Mouse (Mus musculus) myocyte (in vitro differentiated cells): ENCODE results near the gene Stradb. TPM values are rescaled to one million over a fixed set of nuclear protein-coding genes. Genes with fewer than 3 reads are reported as not detected.

Experiments
- H3K27me3 ChIP-seq: one replicate; pipeline ENCODE4 v1.6.1; 2011; ENCODE audit not compliant: control insufficient read depth, insufficient read depth, insufficient read length
- H3K36me3 ChIP-seq: one replicate; pipeline ENCODE4 v1.6.1; 2011; ENCODE audit not compliant: control insufficient read depth, insufficient read depth
- H3K4me2 ChIP-seq: one replicate; pipeline ENCODE4 v1.6.1; 2011; ENCODE audit warnings: low read depth, control low read depth
- H3K4me3 ChIP-seq: one replicate; pipeline ENCODE4 v1.5.1; 2011; ENCODE audit warnings: mild to moderate bottlenecking, control low read depth, moderate library complexity
- H3K79me2 ChIP-seq: one replicate; pipeline ENCODE4 v1.6.1; 2011; ENCODE audit not compliant: control insufficient read depth, insufficient read depth
- H3ac ChIP-seq: one replicate; pipeline ENCODE4 v1.6.1; 2011; ENCODE audit not compliant: control insufficient read depth, insufficient read length
- CEBPB ChIP-seq: IDR thresholded peaks from 2 replicates; pipeline ENCODE4 v1.6.1; 2011; ENCODE audit warnings: mild to moderate bottlenecking, moderate library complexity; ENCODE audit not compliant: poor library complexity, insufficient read depth, severe bottlenecking
- E2F4 ChIP-seq: IDR thresholded peaks from one replicate; pipeline ENCODE4 v1.6.1; 2011; ENCODE audit warnings: mild to moderate bottlenecking, control low read depth, moderate library complexity; ENCODE audit not compliant: insufficient read depth
- MAX ChIP-seq: IDR thresholded peaks from one replicate; pipeline ENCODE4 v1.6.1; 2011; ENCODE audit warnings: low read depth, mild to moderate bottlenecking, control low read depth
- MYOD1 ChIP-seq, 3 experiments: IDR thresholded peaks; one replicate each; pipeline ENCODE4 v1.6.1; 2011; ENCODE audit warnings: control low read depth in 2 of 3, low read depth in 2 of 3, mild to moderate bottlenecking in 2 of 3, moderate library complexity in 1 of 3; ENCODE audit not compliant: insufficient read length in 2 of 3, control insufficient read depth in 1 of 3
- MYOG ChIP-seq, 3 experiments: IDR thresholded peaks; one replicate each; pipeline ENCODE4 v1.6.1; 2011; ENCODE audit warnings: control low read depth in 2 of 3, low read depth in 2 of 3, mild to moderate bottlenecking in 2 of 3; ENCODE audit not compliant: insufficient read length in 2 of 3, control insufficient read depth in 1 of 3, insufficient read depth in 1 of 3
- POLR2A ChIP-seq: IDR thresholded peaks from one replicate; pipeline ENCODE4 v1.6.1; 2011; ENCODE audit warnings: low read depth, mild to moderate bottlenecking, control low read depth, moderate library complexity; ENCODE audit not compliant: insufficient read length
- POLR2AphosphoS2 ChIP-seq: IDR thresholded peaks from one replicate; pipeline ENCODE4 v1.6.1; 2011; ENCODE audit warnings: low read depth, control low read depth; ENCODE audit not compliant: insufficient read length
- REST ChIP-seq: IDR thresholded peaks from one replicate; pipeline ENCODE4 v1.6.1; 2011; ENCODE audit warnings: mild to moderate bottlenecking, control low read depth, moderate library complexity; ENCODE audit not compliant: insufficient read depth, insufficient read length
- SRF ChIP-seq: IDR thresholded peaks from one replicate; pipeline ENCODE4 v1.6.1; 2011; ENCODE audit warnings: low read depth; ENCODE audit not compliant: control insufficient read depth, insufficient read length
- TCF12 ChIP-seq: IDR thresholded peaks from one replicate; pipeline ENCODE4 v1.6.1; 2011; ENCODE audit warnings: mild to moderate bottlenecking, control low read depth; ENCODE audit not compliant: poor library complexity, insufficient read depth, severe bottlenecking
- TCF3 ChIP-seq: IDR thresholded peaks from one replicate; pipeline ENCODE4 v1.6.1; 2011; ENCODE audit warnings: low read depth, control low read depth; ENCODE audit not compliant: insufficient read length
- USF1 ChIP-seq: IDR thresholded peaks from one replicate; pipeline ENCODE4 v1.6.1; 2011; ENCODE audit warnings: low read depth, mild to moderate bottlenecking, control low read depth, moderate library complexity
- polyA plus RNA-seq: library from polyadenylated mRNA; unstranded; fragments of >200 nt; fragmentation: generic; extraction: Trizol; gene quantifications from one replicate; pipeline ENCODE4 v1.2.1, GENCODE M21; 2012; ENCODE audit warnings: missing spikeins

Stradb gene
- polyA plus RNA-seq, 1 experiment: 17.0 TPM

DNA sequence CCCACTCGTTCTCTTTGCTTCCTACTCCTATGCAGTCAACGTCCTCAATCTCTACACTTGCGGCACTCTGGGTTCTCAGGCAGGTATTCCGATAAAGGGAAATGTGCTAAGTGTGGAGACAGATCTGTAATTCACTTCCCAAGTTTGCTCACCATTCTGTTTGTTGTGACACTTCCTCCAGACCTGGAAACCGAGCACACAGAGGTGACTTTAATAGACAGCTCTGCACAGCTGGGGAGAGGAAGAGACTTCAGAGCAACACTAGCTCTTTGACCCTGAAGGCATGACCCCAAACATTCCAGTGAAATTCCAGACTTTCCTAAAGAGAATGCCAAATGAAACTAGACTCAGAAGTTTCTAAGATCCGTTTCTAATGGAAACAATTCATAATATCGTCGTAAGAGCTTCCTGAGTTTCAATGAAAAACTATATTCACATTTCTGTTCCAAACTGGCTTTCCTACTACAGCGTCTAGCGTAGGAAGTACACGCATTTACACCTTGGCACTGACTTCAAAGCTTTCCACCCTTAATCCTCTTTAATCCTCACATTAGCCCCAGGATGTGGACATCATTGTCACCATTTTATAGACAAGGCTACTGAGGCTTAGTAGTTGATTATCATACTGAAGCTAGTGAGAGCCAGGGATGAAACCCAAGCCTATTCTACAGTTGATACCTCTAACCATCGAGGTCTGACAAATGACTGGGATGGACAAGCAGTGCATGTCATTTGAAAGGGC is 12.0 kb upstream of the Stradb start:
- Histone ChIP-seq H3K79me2 (peaks cover 90% of the 10 kb centered on the region), H3K4me2 (peak overlapping the region; percentile 27), H3K4me3 (no peak overlapping the region), H3K27me3 (no peaks in the 10 kb centered on the region), H3ac (no peak overlapping the region), H3K36me3 (no peaks in the 10 kb centered on the region)
- peak in 2 of 3 experiments; percentile 15 to 18 for TF ChIP-seq MYOD1 (IDR thresholded peaks at IDR 0.05; ENCODE audit: control insufficient read depth in 1 of 3, insufficient read length in 2 of 3, low read depth in 2 of 3)
- no peak for TF ChIP-seq POLR2A
- no peak for TF ChIP-seq USF1
- TF ChIP-seq SRF: no peak

DNA sequence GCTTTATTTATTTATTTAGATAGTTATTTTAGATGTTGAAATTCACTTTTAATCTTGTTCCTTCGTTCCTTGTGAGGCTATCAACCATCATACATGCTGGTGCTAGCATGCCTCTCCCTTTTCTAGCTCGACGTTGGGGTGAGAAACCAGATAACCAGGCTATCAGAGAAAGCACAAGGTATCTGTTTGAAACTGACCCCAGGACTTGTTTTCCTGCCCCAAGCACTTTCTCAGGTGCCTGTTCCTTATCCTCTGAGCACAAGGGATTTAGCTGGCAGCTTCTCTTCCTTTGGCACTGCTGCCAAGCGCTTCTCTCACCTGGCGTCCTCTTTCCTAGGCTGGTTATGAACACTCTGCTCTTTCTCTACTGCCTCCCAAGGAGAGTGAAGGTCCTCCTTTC is 10.9 kb upstream of the Stradb start:
- Histone ChIP-seq H3K4me3 (no peak overlapping the region), H3ac (no peak overlapping the region), H3K36me3 (no peaks in the 10 kb centered on the region), H3K79me2 (peaks cover 90% of the 10 kb centered on the region), H3K27me3 (no peaks in the 10 kb centered on the region), H3K4me2 (no peak overlapping the region)
- TF ChIP-seq POLR2AphosphoS2 (no peak), TCF12 (no peak), REST (no peak), MYOG (IDR thresholded peaks at IDR 0.05; ENCODE audit: control insufficient read depth in 1 of 3, insufficient read depth in 1 of 3, insufficient read length in 2 of 3, low read depth in 2 of 3) (no peak), POLR2A (no peak), CEBPB (no peak), USF1 (no peak), MAX (no peak)

DNA sequence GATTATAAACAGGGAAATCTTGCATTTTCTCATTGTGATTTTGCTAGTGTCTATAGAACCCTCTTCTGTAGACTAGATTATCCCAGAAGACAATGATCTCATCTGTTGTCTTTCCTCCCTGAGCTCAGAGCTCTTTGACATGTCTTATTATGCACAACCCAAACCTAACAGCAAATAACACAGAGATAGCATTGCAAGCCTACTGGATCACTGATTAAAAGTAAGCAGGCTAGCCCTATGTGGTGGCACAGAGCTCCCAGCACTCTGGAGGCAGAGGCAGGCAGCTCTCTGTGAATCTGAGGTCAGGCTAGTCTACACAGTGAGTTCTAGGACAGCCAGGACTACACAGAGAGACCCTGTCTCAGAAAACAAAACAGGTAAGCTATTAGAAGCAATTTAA is 10.5 kb upstream of the Stradb start:
- no peak overlapping the region for H3K4me2 ChIP-seq

DNA sequence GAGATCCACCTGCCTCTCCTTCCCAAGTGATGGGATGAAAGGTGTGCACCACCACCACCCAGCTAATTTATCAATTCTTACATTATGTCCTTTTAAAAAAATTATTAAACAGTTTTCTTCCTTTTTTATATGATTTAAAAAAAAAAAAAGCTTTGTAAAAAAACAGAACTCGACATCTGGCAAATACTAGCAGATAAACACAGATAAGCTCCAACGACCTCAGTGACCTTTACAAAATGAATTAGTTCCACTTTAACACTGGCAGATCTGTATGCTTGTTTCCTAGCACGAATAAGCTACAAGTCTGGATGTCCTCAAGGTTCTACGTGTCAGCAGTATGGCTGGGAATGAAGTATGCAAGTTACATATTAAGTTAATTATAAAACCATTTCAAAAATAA is 5.8 kb upstream of the Stradb start:
- no peak overlapping the region for H3K4me3 ChIP-seq
- no peak overlapping the region for H3K4me2 ChIP-seq
- no peaks in the 10 kb centered on the region for H3K27me3 ChIP-seq
- no peak for TF ChIP-seq CEBPB
- TF ChIP-seq MYOG (IDR thresholded peaks at IDR 0.05; ENCODE audit: control insufficient read depth in 1 of 3, insufficient read depth in 1 of 3, insufficient read length in 2 of 3, low read depth in 2 of 3): no peak
- no peak for TF ChIP-seq E2F4
- H3K36me3 ChIP-seq: no peaks in the 10 kb centered on the region
- peaks cover 99% of the 10 kb centered on the region for H3K79me2 ChIP-seq
- no peak overlapping the region for H3ac ChIP-seq

More for the DNA sequence above, 10.5 kb upstream of the Stradb start:
- no peak overlapping the region for H3ac ChIP-seq
- TF ChIP-seq TCF12: no peak
- TF ChIP-seq CEBPB: no peak
- no peak for TF ChIP-seq USF1
- no peak for TF ChIP-seq MAX
- peaks cover 90% of the 10 kb centered on the region for H3K79me2 ChIP-seq
- no peaks in the 10 kb centered on the region for H3K27me3 ChIP-seq
- no peak overlapping the region for H3K4me3 ChIP-seq
- no peaks in the 10 kb centered on the region for H3K36me3 ChIP-seq

DNA sequence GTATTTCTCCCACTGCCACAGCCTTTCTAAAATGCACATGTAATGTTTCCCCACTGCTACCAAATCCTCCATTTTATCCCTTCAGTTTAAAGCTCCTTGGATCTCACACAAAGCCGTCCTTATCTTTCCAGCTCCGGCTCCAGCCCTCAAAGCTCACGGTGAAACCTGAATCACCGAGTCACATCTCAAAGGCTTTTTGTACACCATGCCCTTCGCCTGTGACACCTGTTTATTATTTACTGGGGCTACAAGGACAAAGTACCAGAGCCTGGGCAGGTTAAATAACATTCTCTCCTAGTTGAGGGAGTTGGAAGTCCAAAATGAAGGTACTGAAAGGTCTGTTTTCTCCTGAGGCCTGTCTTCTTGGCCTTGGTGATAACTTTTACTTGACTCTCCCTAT is 3.3 kb upstream of the Stradb start:
- Histone ChIP-seq H3K4me3 (no peak overlapping the region), H3K27me3 (no peaks in the 10 kb centered on the region), H3K4me2 (no peak overlapping the region), H3K36me3 (no peaks in the 10 kb centered on the region), H3K79me2 (peaks cover 86% of the 10 kb centered on the region), H3ac (no peak overlapping the region)
- TF ChIP-seq REST (no peak), SRF (no peak), POLR2AphosphoS2 (no peak), E2F4 (no peak), TCF12 (no peak), MYOG (IDR thresholded peaks at IDR 0.05; ENCODE audit: control insufficient read depth in 1 of 3, insufficient read depth in 1 of 3, insufficient read length in 2 of 3, low read depth in 2 of 3) (no peak), TCF3 (no peak), MYOD1 (IDR thresholded peaks at IDR 0.05; ENCODE audit: control insufficient read depth in 1 of 3, insufficient read length in 2 of 3, low read depth in 2 of 3) (no peak), MAX (no peak), POLR2A (no peak), USF1 (no peak), CEBPB (no peak)
